Mouse (Mus musculus): Measurements from ENCODE around the gene Ankrd6.

Ankrd6 gene

GRCm38 (mm10) chr4:32951035-32951940 lies 647 bp upstream of the Ankrd6 start:
- peak; percentile 41 for DNase-seq (ENCODE audit: low spot score)

GRCm38 (mm10) chr4:32948696-32949095 lies 1.9 kb downstream of the Ankrd6 start:
- no peak for DNase-seq (ENCODE audit: low spot score)

- DNase-seq (ENCODE audit: low spot score), result no peak
These were observed 3.0 kb downstream of the Ankrd6 start for GRCm38 (mm10) chr4:32947631-32948030.

- DNase-seq (ENCODE audit: low spot score), result no peak
These were observed 9.7 kb downstream of the Ankrd6 start for GRCm38 (mm10) chr4:32940984-32941383.

- DNase-seq (ENCODE audit: low spot score), result no peak
These were observed 10.7 kb downstream of the Ankrd6 start for GRCm38 (mm10) chr4:32939964-32940363.

- no peak for DNase-seq (ENCODE audit: low spot score)
These were observed 11.1 kb downstream of the Ankrd6 start for GRCm38 (mm10) chr4:32939521-32939920.

GRCm38 (mm10) chr4:32936762-32937341 lies 13.8 kb downstream of the Ankrd6 start:
- no peak for DNase-seq (ENCODE audit: low spot score)

GRCm38 (mm10) chr4:32932056-32932455 lies 18.6 kb downstream of the Ankrd6 start:
- no peak for DNase-seq (ENCODE audit: low spot score)

- no peak for DNase-seq (ENCODE audit: low spot score)
These were observed 20.9 kb downstream of the Ankrd6 start for GRCm38 (mm10) chr4:32929750-32930149.

GRCm38 (mm10) chr4:32928692-32929448 lies 21.8 kb downstream of the Ankrd6 start:
- no peak for DNase-seq (ENCODE audit: low spot score)

GRCm38 (mm10) chr4:32923891-32924294 lies 26.7 kb downstream of the Ankrd6 start:
- DNase-seq (ENCODE audit: low spot score), result no peak

- DNase-seq (ENCODE audit: low spot score), result peak; percentile 74
These were observed 27.2 kb downstream of the Ankrd6 start for GRCm38 (mm10) chr4:32923436-32923835.

GRCm38 (mm10) chr4:32922871-32923270 lies 27.8 kb downstream of the Ankrd6 start:
- no peak for DNase-seq (ENCODE audit: low spot score)

GRCm38 (mm10) chr4:32920863-32921262 lies 29.8 kb downstream of the Ankrd6 start:
- no peak for DNase-seq (ENCODE audit: low spot score)

GRCm38 (mm10) chr4:32918571-32918970 lies 32.1 kb downstream of the Ankrd6 start:
- peak; percentile 57 for DNase-seq (ENCODE audit: low spot score)

- DNase-seq (ENCODE audit: low spot score), result no peak
These were observed 33.8 kb downstream of the Ankrd6 start for GRCm38 (mm10) chr4:32916689-32917385.

- no peak for DNase-seq (ENCODE audit: low spot score)
These were observed 34.7 kb downstream of the Ankrd6 start for GRCm38 (mm10) chr4:32915928-32916327.

GRCm38 (mm10) chr4:32909996-32910395 lies 40.6 kb downstream of the Ankrd6 start:
- no peak for DNase-seq (ENCODE audit: low spot score)

GRCm38 (mm10) chr4:32909241-32909979 lies 41.2 kb downstream of the Ankrd6 start:
- DNase-seq (ENCODE audit: low spot score), result no peak

- no peak for DNase-seq (ENCODE audit: low spot score)
These were observed 43.0 kb downstream of the Ankrd6 start for GRCm38 (mm10) chr4:32907631-32908030.

GRCm38 (mm10) chr4:32906627-32907026 lies 44.0 kb downstream of the Ankrd6 start:
- DNase-seq (ENCODE audit: low spot score), result no peak

Measured in retina, embryonic 14.5 days (tissue).